Mouse (Mus musculus) liver, adult 2 months (tissue): ENCODE measurements around the gene Cacna1a.

Source experiments
- CTCF ChIP-seq: fragments of 200-500 bp; IDR thresholded peaks from 2 replicates; pipeline ENCODE4 v1.5.1; 2011; ENCODE audit warnings: low read depth, low read length, control low read depth
- POLR2A ChIP-seq: fragments of 200-500 bp; IDR thresholded peaks from 2 replicates; pipeline ENCODE4 v1.6.1; 2011; ENCODE audit warnings: low read length, control low read depth; ENCODE audit not compliant: insufficient read depth; ENCODE audit errors: extremely low read depth

DNA sequence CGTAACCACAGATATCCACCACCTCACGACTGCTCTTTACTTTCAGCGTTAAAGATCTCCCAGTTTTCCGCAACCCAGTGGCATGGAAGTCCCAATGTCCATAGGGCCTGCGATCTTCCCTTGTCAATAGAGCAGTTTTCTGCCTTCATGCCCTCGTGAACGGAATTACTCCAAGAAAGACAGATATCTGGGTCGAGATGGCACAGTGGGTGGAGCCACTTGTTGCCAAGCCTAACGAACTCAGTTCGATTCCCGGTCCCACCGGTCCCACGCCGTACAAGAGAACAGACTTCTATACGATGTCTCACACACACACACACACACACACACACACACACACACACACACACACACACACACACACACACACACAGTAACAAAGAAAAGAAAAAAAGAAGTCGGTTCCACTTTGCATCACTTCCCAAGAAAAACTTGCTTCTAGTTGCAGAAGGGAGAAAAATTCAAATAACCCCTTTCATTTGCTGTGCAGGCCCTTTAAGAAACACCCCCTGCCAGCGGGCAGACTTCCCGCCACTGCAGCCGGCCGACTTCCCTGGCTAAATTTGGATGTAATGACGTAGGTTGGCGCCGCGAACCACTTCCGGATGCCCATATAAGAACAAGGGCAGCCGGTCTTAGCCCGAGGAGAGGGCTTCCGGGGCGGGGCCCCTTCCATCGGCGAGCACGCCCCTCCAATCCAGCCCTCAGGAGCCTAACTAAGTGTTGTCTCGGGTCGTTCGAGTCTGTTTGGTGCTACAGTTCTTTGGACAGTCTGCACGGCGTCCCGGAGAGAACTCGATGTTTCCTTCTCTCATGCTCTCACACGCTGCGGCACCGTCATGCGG, 275.5 kb downstream of the Cacna1a start:
- no peak for TF ChIP-seq CTCF
- peak; percentile 77 for TF ChIP-seq POLR2A
